Mouse (Mus musculus): ENCODE measurements around the gene Gm11437.

The Gm11437 gene

GRCm38 (mm10) chr11:84145201-84145798 is 22.0 kb downstream of the Gm11437 start:
- DNase-seq (ENCODE audit: low spot score in 2 of 2): no peak

- DNase-seq (ENCODE audit: low spot score in 2 of 2): peak; percentile 27 to 59
Observed at GRCm38 (mm10) chr11:84141752-84142151, 25.5 kb downstream of the Gm11437 start.

GRCm38 (mm10) chr11:84136453-84136852 is 30.8 kb downstream of the Gm11437 start:
- no peak for DNase-seq (ENCODE audit: low spot score in 2 of 2)

GRCm38 (mm10) chr11:84134331-84134860 is 32.9 kb downstream of the Gm11437 start:
- no peak for DNase-seq (ENCODE audit: low spot score in 2 of 2)

GRCm38 (mm10) chr11:84129799-84130185 is 37.5 kb downstream of the Gm11437 start:
- no peak for DNase-seq (ENCODE audit: low spot score in 2 of 2)

- peak; percentile 60 to 77 for DNase-seq (ENCODE audit: low spot score in 2 of 2)
Observed at GRCm38 (mm10) chr11:84128943-84129798, 38.1 kb downstream of the Gm11437 start, which contains the start of the genes Tada2a and Acaca. Tada2a (minus strand) TSS chr11:84129600. Acaca (plus strand) TSS chr11:84129672.

GRCm38 (mm10) chr11:84127977-84128376 is 39.3 kb downstream of the Gm11437 start:
- DNase-seq (ENCODE audit: low spot score in 2 of 2): no peak

GRCm38 (mm10) chr11:84121051-84121956 is 46.0 kb downstream of the Gm11437 start:
- no peak for DNase-seq (ENCODE audit: low spot score in 2 of 2)

- no peak for DNase-seq (ENCODE audit: low spot score in 2 of 2)
Observed at GRCm38 (mm10) chr11:84117431-84117830, 49.8 kb downstream of the Gm11437 start.

GRCm38 (mm10) chr11:84116221-84116620 is 51.1 kb downstream of the Gm11437 start:
- no peak for DNase-seq (ENCODE audit: low spot score in 2 of 2)

- DNase-seq (ENCODE audit: low spot score in 2 of 2): no peak
Observed at GRCm38 (mm10) chr11:84115646-84116045, 51.6 kb downstream of the Gm11437 start.

GRCm38 (mm10) chr11:84113623-84114022 is 53.7 kb downstream of the Gm11437 start:
- no peak for DNase-seq (ENCODE audit: low spot score in 2 of 2)

GRCm38 (mm10) chr11:84107137-84107536 is 60.1 kb downstream of the Gm11437 start:
- DNase-seq (ENCODE audit: low spot score in 2 of 2): no peak

- DNase-seq (ENCODE audit: low spot score in 2 of 2): no peak
Observed at GRCm38 (mm10) chr11:84104036-84104435, 63.2 kb downstream of the Gm11437 start.

- no peak for DNase-seq (ENCODE audit: low spot score in 2 of 2)
Observed at GRCm38 (mm10) chr11:84101182-84101581, 66.1 kb downstream of the Gm11437 start.

Data from thymus, postnatal 10 days (tissue).